Mouse (Mus musculus): Measurements from ENCODE around the gene Sgpp1. TPM values are rescaled to one million over a fixed set of nuclear protein-coding genes. Genes with fewer than 3 reads are reported as not detected.
A peak's percentile ranks its signal among the peaks of the same experiment; 100 is the strongest.

Sgpp1 gene
- polyA plus RNA-seq, 1 experiment from 2014 or later, result 11.7 TPM

DNA sequence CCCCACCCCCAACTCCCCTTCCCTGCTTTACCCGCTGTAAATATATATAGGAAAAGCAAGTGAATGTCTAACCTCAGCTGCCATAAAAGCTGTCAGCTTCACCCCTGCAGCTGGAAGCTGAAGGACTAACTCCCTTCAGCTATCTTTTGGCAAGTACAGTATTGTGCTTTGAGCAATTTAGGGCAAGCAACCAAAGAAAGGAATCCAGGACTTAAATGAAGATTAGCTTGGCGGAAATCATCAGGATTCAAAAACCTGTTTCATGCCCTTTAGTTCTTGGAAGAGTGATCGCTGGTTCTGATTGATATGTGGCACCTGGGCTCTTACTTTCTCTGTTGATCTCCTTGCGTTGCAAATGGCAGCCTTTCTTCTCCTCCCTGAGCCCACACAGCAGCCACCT is 13.0 kb upstream of the Sgpp1 start:
- Histone ChIP-seq H3K36me3 (no peaks in the 10 kb centered on the region), H3K27ac (no peak overlapping the region), H3K4me1 (no peaks in the 10 kb centered on the region), H3K4me2 (replicated peaks) (no peak overlapping the region), H3K4me3 (no peak overlapping the region), H3K9ac (no peak overlapping the region), H3K27me3 (no peaks in the 10 kb centered on the region), H3K9me3 (replicated peaks) (no peaks in the 10 kb centered on the region)
- WGBS, result 79% methylated on average over 4 of the region's 4 CpGs
- no peak for ATAC-seq (ENCODE audit: low FRiP score)

DNA sequence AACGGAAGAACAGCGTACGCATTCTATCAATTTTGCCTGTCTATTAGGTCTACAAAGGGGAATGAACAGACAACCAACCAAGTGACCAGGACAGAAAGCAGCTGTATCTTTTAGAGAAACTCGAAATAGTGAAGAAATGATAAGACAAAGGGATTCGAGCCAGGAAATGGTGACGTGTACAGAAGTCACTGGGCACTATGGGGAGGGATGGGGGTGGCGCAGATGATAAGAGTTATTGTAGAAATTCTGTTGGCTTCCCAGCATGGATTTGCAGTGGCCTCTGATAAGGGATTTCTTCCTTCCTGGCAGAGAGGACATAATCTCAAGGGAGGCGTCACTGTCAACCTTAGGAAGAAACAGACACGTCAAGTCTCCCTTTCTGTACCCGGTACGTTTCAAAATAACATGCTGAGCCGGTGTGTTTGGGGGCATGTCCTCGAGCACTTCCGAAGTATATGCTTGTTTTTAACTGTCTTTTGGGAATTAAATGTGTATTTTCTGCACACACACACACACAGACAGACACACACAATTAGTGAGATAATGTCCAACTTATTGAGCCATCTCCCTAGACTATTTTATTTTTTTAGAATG is 10.3 kb upstream of the Sgpp1 start:
- ATAC-seq (ENCODE audit: low FRiP score), result no peak
- 75% methylated on average over 14 of the region's 14 CpGs for WGBS
- no peaks in the 10 kb centered on the region for H3K9me3 ChIP-seq (replicated peaks)
- H3K27ac ChIP-seq, result no peak overlapping the region
- no peaks in the 10 kb centered on the region for H3K27me3 ChIP-seq
- H3K9ac ChIP-seq, result no peak overlapping the region
- H3K4me2 ChIP-seq (replicated peaks), result no peak overlapping the region
- no peaks in the 10 kb centered on the region for H3K36me3 ChIP-seq
- no peak overlapping the region for H3K4me3 ChIP-seq
- no peaks in the 10 kb centered on the region for H3K4me1 ChIP-seq

DNA sequence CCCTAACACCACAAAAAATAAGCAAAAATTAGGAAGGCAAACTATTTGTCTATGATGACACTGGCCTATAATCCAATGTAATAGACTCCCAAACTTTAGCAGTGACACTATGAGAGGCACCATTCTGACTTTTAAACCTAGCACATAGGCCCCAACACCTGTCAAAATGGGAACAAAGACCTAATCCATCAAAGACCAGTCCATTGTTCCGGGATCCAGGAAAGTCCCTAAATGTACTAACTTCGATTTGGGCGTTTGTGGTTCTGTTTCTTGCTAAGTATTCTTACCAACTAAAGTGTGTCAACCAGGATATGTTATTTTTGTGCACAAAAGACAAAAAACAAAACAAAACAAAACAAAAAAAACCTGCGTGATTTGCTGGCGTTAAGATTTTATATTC is 6.6 kb upstream of the Sgpp1 start:
- WGBS, result 89% methylated on average over 5 of the region's 5 CpGs

DNA sequence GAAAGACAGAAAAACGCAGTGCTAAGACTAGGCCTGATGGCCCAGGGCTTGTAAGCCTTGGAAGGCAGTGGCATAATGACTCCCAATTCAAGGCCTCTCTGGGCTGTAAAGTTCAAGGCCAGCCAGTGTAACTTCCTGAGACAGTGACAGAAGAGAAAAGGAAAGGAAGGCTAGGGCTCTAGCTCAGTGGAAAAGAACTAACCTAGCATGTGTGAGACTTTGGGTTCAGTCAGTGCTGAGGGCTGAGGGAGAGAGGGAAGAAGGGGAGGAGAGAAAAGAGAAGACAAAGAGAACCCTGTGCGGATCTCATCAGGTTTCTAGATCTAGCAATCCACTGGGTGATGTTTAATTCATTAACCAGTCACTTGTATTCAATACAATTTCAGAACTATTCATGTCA is 5.7 kb upstream of the Sgpp1 start:
- WGBS, result 83% methylated on average over 2 of the region's 2 CpGs
- H3K9ac ChIP-seq, result no peak overlapping the region
- no peaks in the 10 kb centered on the region for H3K9me3 ChIP-seq (replicated peaks)
- no peak for ATAC-seq (ENCODE audit: low FRiP score)
- H3K4me3 ChIP-seq, result no peak overlapping the region
- H3K4me2 ChIP-seq (replicated peaks), result no peak overlapping the region
- H3K27ac ChIP-seq, result no peak overlapping the region
- H3K36me3 ChIP-seq, result no peaks in the 10 kb centered on the region
- H3K27me3 ChIP-seq, result peaks cover 11% of the 10 kb centered on the region; the same call in 1 of the 2 replicates
- H3K4me1 ChIP-seq, result no peaks in the 10 kb centered on the region

More for the DNA sequence above, 6.6 kb upstream of the Sgpp1 start:
- Histone ChIP-seq H3K27ac (no peak overlapping the region), H3K9ac (no peak overlapping the region), H3K27me3 (0 out of 2 replicates have a peak, but pooled peaks cover 5% of the 10 kb centered on the region), H3K36me3 (no peaks in the 10 kb centered on the region), H3K9me3 (replicated peaks) (no peaks in the 10 kb centered on the region), H3K4me2 (replicated peaks) (no peak overlapping the region), H3K4me3 (no peak overlapping the region), H3K4me1 (no peaks in the 10 kb centered on the region)
- no peak for ATAC-seq (ENCODE audit: low FRiP score)

DNA sequence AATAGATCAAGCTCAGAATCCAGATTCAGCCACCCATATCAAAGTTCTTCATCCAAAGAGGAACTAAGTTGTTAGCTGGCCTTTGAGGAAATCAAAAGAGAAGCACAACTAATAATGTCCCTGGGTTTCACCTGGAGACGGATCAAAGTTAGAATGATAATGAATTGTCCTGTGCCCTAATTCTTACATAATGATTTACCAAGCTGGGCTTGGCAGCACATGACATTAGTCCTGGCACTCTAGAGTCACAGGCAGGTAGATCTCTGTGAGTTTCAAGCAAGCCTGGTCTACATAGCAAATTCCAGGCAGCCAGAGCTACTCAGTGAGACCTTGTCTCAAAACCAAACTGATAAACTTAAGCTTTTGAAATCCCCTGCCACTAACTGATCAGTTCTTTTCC is 4.9 kb upstream of the Sgpp1 start:
- Histone ChIP-seq H3K36me3 (no peaks in the 10 kb centered on the region), H3K27ac (no peak overlapping the region), H3K4me2 (replicated peaks) (no peak overlapping the region), H3K4me1 (no peaks in the 10 kb centered on the region), H3K9me3 (replicated peaks) (no peaks in the 10 kb centered on the region), H3K4me3 (no peak overlapping the region), H3K27me3 (peaks cover 11% of the 10 kb centered on the region; the same call in 1 of the 2 replicates), H3K9ac (no peak overlapping the region)
- no peak for ATAC-seq (ENCODE audit: low FRiP score)
- 77% methylated on average over 1 of the region's 1 CpGs for WGBS

DNA sequence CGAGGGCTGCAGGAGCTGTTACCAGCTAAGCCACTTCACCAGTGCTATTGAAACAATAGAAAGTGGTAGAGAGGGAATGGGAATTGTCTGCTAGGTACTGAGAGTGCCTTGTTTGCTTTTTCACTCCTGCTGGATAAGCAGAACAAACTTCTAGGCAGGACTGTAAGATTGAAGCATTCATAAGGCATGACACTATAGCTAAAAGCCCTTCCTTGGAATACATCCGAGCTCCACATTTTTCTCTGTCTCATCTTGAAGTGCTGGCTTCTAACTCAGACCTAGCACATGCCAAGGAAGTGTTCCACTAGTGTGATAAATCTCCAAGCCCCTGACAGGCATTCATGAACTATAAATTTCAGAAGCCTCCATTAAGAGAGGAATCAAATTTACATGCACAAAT is 4.1 kb upstream of the Sgpp1 start:
- WGBS, result 58% methylated on average over 2 of the region's 2 CpGs
- no peaks in the 10 kb centered on the region for H3K9me3 ChIP-seq (replicated peaks)
- no peak overlapping the region for H3K27ac ChIP-seq
- H3K36me3 ChIP-seq, result no peaks in the 10 kb centered on the region
- H3K9ac ChIP-seq, result no peak overlapping the region
- peaks cover 2% of the 10 kb centered on the region; the same call in 1 of the 2 replicates for H3K4me1 ChIP-seq
- H3K4me3 ChIP-seq, result no peak overlapping the region
- H3K27me3 ChIP-seq, result peaks cover 11% of the 10 kb centered on the region; the same call in 1 of the 2 replicates
- H3K4me2 ChIP-seq (replicated peaks), result no peak overlapping the region
- ATAC-seq (ENCODE audit: low FRiP score), result no peak

DNA sequence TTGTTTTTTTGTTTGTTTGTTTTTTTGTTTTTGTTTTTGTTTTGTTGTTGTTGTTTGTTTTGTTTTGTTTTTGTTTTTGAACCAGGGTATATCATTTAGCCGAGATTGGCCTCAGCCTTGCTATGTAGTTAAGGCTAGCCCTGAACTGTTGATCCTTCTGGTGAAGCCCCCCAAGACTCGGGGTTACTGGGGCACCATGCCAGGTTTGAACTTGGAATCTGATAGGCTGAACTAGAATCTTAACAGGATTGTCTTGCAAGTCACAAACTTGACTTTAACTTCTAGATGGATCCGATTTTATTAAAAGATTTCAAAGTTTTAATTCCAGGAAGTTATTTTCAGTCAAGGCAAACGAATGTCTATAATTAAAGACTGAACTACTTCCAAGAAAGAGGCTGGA is 767 bp upstream of the Sgpp1 start:
- Histone ChIP-seq H3K4me3 (no peak overlapping the region), H3K9me3 (replicated peaks) (no peaks in the 10 kb centered on the region), H3K4me1 (peaks cover 17% of the 10 kb centered on the region), H3K36me3 (no peaks in the 10 kb centered on the region), H3K27ac (no peak overlapping the region), H3K4me2 (replicated peaks) (peak overlapping the region; percentile 91; the same call in 1 of the 2 replicates), H3K9ac (no peak overlapping the region), H3K27me3 (peaks cover 11% of the 10 kb centered on the region; the same call in 1 of the 2 replicates)
- ATAC-seq (ENCODE audit: low FRiP score), result no peak
- 84% methylated on average over 4 of the region's 4 CpGs for WGBS

- ATAC-seq (ENCODE audit: low FRiP score), result no peak; the same call in 1 of the 2 replicates
- Histone ChIP-seq H3K36me3 (no peaks in the 10 kb centered on the region), H3K4me2 (replicated peaks) (peak overlapping the region; percentile 91), H3K27ac (peak overlapping the region; percentile 80; the same call in 1 of the 2 replicates), H3K27me3 (peaks cover 11% of the 10 kb centered on the region; the same call in 1 of the 2 replicates), H3K4me3 (peak overlapping the region; percentile 83), H3K9me3 (replicated peaks) (no peaks in the 10 kb centered on the region), H3K4me1 (peaks cover 17% of the 10 kb centered on the region), H3K9ac (peak overlapping the region; percentile 91)
- WGBS, result 3% methylated on average over 17 of the region's 17 CpGs
These were observed 661 bp downstream of the Sgpp1 start for GRCm38 (mm10) chr12:75734891-75735245.

DNA sequence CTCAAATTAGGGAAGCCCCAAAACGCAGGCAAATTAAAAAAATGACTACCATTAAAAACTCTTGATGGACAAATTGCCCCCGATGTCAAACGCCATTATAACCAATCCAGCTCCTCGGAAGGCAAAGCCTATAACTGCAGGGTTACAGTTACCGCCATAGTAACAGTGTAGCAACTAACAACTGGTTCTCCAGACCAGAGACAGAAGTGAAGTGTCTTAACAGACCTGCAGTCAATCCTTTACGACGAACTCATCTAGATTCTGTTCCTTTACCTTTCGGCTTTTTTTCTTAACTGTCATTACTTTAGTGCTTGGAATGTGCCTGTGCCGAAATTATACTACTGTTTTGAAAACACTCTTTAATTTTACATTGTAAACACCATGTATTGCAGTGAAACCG is 1.4 kb downstream of the Sgpp1 start:
- Histone ChIP-seq H3K9me3 (replicated peaks) (no peaks in the 10 kb centered on the region), H3K27me3 (peaks cover 8% of the 10 kb centered on the region; the same call in 1 of the 2 replicates), H3K9ac (peak overlapping the region; percentile 91; the same call in 1 of the 2 replicates), H3K36me3 (no peaks in the 10 kb centered on the region), H3K4me2 (replicated peaks) (peak overlapping the region; percentile 91), H3K4me3 (peak overlapping the region; percentile 83), H3K27ac (no peak overlapping the region), H3K4me1 (peaks cover 17% of the 10 kb centered on the region)
- no peak for ATAC-seq (ENCODE audit: low FRiP score)
- WGBS, result 36% methylated on average over 10 of the region's 10 CpGs

GRCm38 (mm10) chr12:75733331-75734070 is 2.0 kb downstream of the Sgpp1 start:
- no peak overlapping the region for H3K4me3 ChIP-seq
- H3K9me3 ChIP-seq (replicated peaks), result no peaks in the 10 kb centered on the region
- peaks cover 6% of the 10 kb centered on the region; the same call in 1 of the 2 replicates for H3K27me3 ChIP-seq
- peak overlapping the region; percentile 91 for H3K4me2 ChIP-seq (replicated peaks)
- 61% methylated on average over 7 of the region's 7 CpGs for WGBS
- H3K27ac ChIP-seq, result no peak overlapping the region
- H3K4me1 ChIP-seq, result peaks cover 17% of the 10 kb centered on the region
- no peak overlapping the region for H3K9ac ChIP-seq
- ATAC-seq (ENCODE audit: low FRiP score), result no peak
- no peaks in the 10 kb centered on the region for H3K36me3 ChIP-seq

- Histone ChIP-seq H3K9me3 (replicated peaks) (no peaks in the 10 kb centered on the region), H3K4me3 (no peak overlapping the region), H3K9ac (no peak overlapping the region), H3K4me1 (peaks cover 17% of the 10 kb centered on the region), H3K4me2 (replicated peaks) (no peak overlapping the region), H3K36me3 (no peaks in the 10 kb centered on the region), H3K27ac (no peak overlapping the region), H3K27me3 (peaks cover 5% of the 10 kb centered on the region; the same call in 1 of the 2 replicates)
- 58% methylated on average over 6 of the region's 6 CpGs for WGBS
- ATAC-seq (ENCODE audit: low FRiP score), result no peak
These were observed 3.5 kb downstream of the Sgpp1 start for GRCm38 (mm10) chr12:75731927-75732443.

DNA sequence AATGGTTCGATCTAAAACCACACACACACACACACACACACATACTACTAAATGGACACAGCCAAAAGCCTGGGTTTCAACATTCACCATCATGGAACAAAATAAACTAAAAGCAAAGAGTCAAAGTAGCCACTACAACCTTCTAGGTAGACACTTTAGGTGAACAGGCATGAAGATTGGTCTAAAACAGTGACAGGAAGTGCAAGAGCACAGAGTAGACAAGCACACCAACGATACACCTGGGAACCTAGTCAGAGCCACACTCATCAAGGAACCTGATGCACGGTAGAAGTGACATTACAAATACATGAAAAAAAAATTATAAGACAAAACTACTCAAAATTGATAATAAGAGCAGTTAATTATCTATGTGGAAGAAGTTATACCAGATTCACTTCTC is 4.0 kb downstream of the Sgpp1 start:
- Histone ChIP-seq H3K4me1 (peaks cover 17% of the 10 kb centered on the region), H3K4me2 (replicated peaks) (no peak overlapping the region), H3K27me3 (no peaks in the 10 kb centered on the region; the same call in 1 of the 2 replicates), H3K9me3 (replicated peaks) (no peaks in the 10 kb centered on the region), H3K9ac (no peak overlapping the region), H3K4me3 (no peak overlapping the region), H3K36me3 (no peaks in the 10 kb centered on the region), H3K27ac (no peak overlapping the region)
- 92% methylated on average over 3 of the region's 3 CpGs for WGBS
- ATAC-seq (ENCODE audit: low FRiP score), result no peak

All from hindbrain, embryonic 12.5 days (tissue).